Mouse (Mus musculus): ENCODE measurements around the gene Tcp1.

GRCm38 (mm10) chr17:12902291-12902690 lies 13.2 kb upstream of the Tcp1 start:
- TF ChIP-seq POLR2A (IDR thresholded peaks at IDR 0.05; ENCODE audit: control insufficient read depth in 1 of 2, insufficient read depth in 1 of 2, low read depth in 1 of 2, low read length in 2 of 2, poor library complexity in 1 of 2): no peak
- no peak for TF ChIP-seq ETS1 (IDR thresholded peaks at IDR 0.05; ENCODE audit: low read depth, low read length)
- TF ChIP-seq EP300 (IDR thresholded peaks at IDR 0.05; ENCODE audit: low read depth in 1 of 2, low read length in 2 of 2): no peak
- TF ChIP-seq MAX (IDR thresholded peaks at IDR 0.05; ENCODE audit: low read length): no peak
